Mouse (Mus musculus) forebrain, embryonic 14.5 days (tissue): ENCODE data around the gene Cercam. TPM values are rescaled to one million over a fixed set of nuclear protein-coding genes. Genes with fewer than 3 reads are reported as not detected.

Source experiments
- ATAC-seq: fragments of 200-750 bp; cut with Nextera tagmentation; 2 replicates; pipeline ENCODE4 v1.8.0; 2017; ENCODE audit warnings: mild to moderate bottlenecking, moderate library complexity
- DNase-seq: peaks from one replicate; pipeline ENCODE4 v3.0.0-alpha.2; 2015; ENCODE audit warnings: low spot score
- H3K27ac ChIP-seq: fragments of 300-500 bp; sonication (generic); 2 replicates; pipeline ENCODE4 v1.5.1; 2014; ENCODE audit warnings: low read depth, mild to moderate bottlenecking, control low read depth, low read length, moderate library complexity
- H3K27me3 ChIP-seq: fragments of 300-500 bp; sonication (generic); replicated peaks from 2 replicates; pipeline ENCODE4 v1.6.1; 2014; ENCODE audit warnings: low read length, control low read depth, mixed read lengths; ENCODE audit not compliant: control insufficient read depth, insufficient read depth
- H3K36me3 ChIP-seq: fragments of 300-500 bp; sonication (generic); 2 replicates; pipeline ENCODE4 v1.6.1; 2014; ENCODE audit warnings: low read length, control low read depth; ENCODE audit not compliant: control insufficient read depth, insufficient read depth
- H3K4me1 ChIP-seq: fragments of 300-500 bp; sonication (generic); 2 replicates; pipeline ENCODE4 v1.6.1; 2014; ENCODE audit warnings: antibody characterized with exemption, low read length, control low read depth; ENCODE audit not compliant: control insufficient read depth, insufficient read depth
- H3K4me2 ChIP-seq: fragments of 300-500 bp; sonication (generic); 2 replicates; pipeline ENCODE4 v1.6.1; 2014; ENCODE audit warnings: mild to moderate bottlenecking, control low read depth, low read length
- H3K4me3 ChIP-seq: fragments of 300-500 bp; sonication (generic); 2 replicates; pipeline ENCODE4 v1.5.1; 2014; ENCODE audit warnings: low read depth, low read length, control low read depth
- H3K9ac ChIP-seq: fragments of 300-500 bp; sonication (generic); 2 replicates; pipeline ENCODE4 v1.6.1; 2014; ENCODE audit warnings: mild to moderate bottlenecking, low read length, control low read depth, moderate library complexity
- H3K9me3 ChIP-seq: fragments of 300-500 bp; sonication (generic); replicated peaks from 2 replicates; pipeline ENCODE4 v1.6.1; 2016; ENCODE audit warnings: low read length, control low read depth, mixed read lengths; ENCODE audit not compliant: control insufficient read depth
- WGBS: fragments of 180-500 bp; shearing (Covaris S2); extraction: QIAGEN DNeasy Blood & Tissue Kit; methylation state at CpG from one replicate; pipeline ENCODE4 v1.1.7; 2014; 5-methylcytosine and 5-hydroxymethylcytosine counted together
- polyA plus RNA-seq: library from polyadenylated mRNA; unstranded; fragments of >200 nt; fragmentation: Nextera tagmentation; extraction: Ambion mirVana; gene quantifications from 2 replicates; pipeline ENCODE4 v1.2.1, GENCODE M21; 2014

Gene Cercam
- polyA plus RNA-seq, 1 experiment from 2014 or later = 3.1 TPM

- Histone ChIP-seq H3K4me3 (no peak overlapping the region), H3K4me1 (0 out of 2 replicates have a peak, but pooled peaks cover 4% of the 10 kb centered on the region), H3K27ac (no peak overlapping the region), H3K36me3 (no peaks in the 10 kb centered on the region), H3K4me2 (no peak overlapping the region), H3K27me3 (peaks cover 6% of the 10 kb centered on the region; the same call in 1 of the 2 replicates), H3K9me3 (no peaks in the 10 kb centered on the region), H3K9ac (no peak overlapping the region)
- peak; percentile 52 for DNase-seq
- ATAC-seq = no peak
- WGBS = 9% methylated on average over 5 of the region's 5 CpGs
Measured at GRCm38 (mm10) chr2:29858748-29859473, 10.1 kb upstream of the Cercam start.

GRCm38 (mm10) chr2:29865125-29865524 lies 3.8 kb upstream of the Cercam start:
- ATAC-seq = no peak
- Histone ChIP-seq H3K27me3 (0 out of 2 replicates have a peak, but pooled peaks cover 3% of the 10 kb centered on the region), H3K4me2 (no peak overlapping the region), H3K4me3 (no peak overlapping the region), H3K4me1 (peaks cover under 1% of the 10 kb centered on the region; the same call in 1 of the 2 replicates), H3K9ac (no peak overlapping the region), H3K9me3 (no peaks in the 10 kb centered on the region), H3K27ac (no peak overlapping the region), H3K36me3 (no peaks in the 10 kb centered on the region)
- DNase-seq = no peak
- WGBS = 74% methylated on average over 4 of the region's 4 CpGs

DNA sequence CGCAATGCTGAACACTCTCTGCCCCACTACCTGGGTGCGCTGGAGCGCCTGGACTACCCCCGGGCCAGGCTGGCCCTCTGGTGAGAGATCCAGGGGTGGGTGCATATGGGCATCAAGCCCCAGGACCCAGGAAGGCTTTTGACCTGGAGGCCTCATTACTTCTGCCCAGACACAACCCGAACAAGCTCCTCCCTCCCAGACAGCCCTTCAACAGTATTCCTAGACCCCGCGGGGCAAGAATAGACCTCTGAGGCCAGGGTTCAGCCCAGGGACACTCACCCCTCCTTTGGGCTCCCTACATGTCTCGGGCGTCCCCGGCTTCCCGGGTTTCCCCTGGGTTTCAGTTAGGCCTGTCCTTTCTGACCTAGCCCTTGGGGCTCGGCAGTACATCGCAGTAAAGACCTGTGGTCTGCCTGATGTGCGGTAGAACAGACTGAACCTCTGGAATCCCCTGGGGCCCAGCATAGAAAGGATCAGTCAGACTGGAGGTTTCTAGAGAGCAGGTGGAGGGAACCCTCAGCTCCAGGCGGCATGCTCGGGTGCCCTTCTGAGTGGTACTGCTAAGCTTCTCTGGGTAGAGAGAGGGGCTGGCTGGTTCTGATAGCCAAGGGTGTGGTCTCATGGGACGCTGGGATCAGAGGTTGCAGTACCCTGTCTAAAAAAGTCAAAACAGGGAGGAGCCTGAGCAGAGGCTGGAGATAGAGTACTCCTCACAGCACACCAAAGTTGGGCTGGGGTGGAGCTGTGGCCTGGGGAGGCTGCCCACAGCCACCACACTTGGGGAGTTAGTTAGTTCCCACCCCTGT lies 885 bp downstream of the Cercam start:
- DNase-seq = no peak

DNA sequence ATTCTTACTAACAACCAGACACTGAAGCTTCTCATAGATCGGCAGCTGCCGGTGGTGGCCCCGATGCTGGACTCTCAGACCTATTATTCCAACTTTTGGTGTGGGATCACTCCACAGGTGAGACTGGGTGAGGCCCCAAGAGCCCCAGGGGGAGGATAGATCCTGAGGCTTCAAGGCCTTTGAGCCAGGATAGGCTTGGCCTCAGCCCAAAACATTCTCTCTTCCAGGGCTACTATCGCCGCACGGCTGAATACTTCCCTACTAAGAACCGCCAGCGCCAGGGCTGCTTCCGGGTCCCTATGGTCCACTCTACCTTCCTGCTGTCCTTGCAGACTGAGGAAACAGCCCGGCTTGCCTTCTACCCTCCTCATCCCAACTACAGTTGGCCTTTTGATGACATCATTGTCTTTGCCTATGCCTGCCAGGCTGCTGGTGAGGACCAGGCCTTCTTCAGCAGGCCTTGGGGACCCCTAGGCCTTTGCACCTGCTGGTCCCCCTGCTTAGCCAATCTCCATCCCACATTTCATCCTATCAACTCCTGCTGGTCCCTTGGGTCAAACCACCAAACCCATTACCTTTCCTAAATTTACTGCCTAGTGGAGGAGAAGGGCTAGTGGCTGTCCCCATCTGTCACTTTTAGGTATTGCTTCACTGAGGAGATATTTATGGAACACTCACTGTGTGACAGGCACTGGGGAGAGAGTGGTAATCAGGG lies 3.8 kb downstream of the Cercam start:
- no peaks in the 10 kb centered on the region for H3K36me3 ChIP-seq
- WGBS = 91% methylated on average over 10 of the region's 10 CpGs
- H3K9me3 ChIP-seq = no peaks in the 10 kb centered on the region
- H3K4me1 ChIP-seq = peaks cover 3% of the 10 kb centered on the region; the same call in 1 of the 2 replicates
- H3K4me2 ChIP-seq = no peak overlapping the region
- H3K27me3 ChIP-seq = no peaks in the 10 kb centered on the region
- H3K9ac ChIP-seq = no peak overlapping the region
- ATAC-seq (no peak), DNase-seq (no peak)
- no peak overlapping the region for H3K27ac ChIP-seq
- H3K4me3 ChIP-seq = no peak overlapping the region

More for the DNA sequence above, 885 bp downstream of the Cercam start:
- H3K27ac ChIP-seq = 0 out of 2 replicates have a peak overlapping the region, but pooled peaks have one; percentile 57
- peaks cover 3% of the 10 kb centered on the region; the same call in 1 of the 2 replicates for H3K4me1 ChIP-seq
- no peak for ATAC-seq
- no peaks in the 10 kb centered on the region for H3K36me3 ChIP-seq
- H3K4me2 ChIP-seq = peak overlapping the region; percentile 81
- WGBS = 2% methylated on average over 17 of the region's 17 CpGs
- H3K27me3 ChIP-seq = 0 out of 2 replicates have a peak, but pooled peaks cover 3% of the 10 kb centered on the region
- no peaks in the 10 kb centered on the region for H3K9me3 ChIP-seq
- peak overlapping the region; percentile 65 for H3K9ac ChIP-seq
- peak overlapping the region; percentile 39 for H3K4me3 ChIP-seq

GRCm38 (mm10) chr2:29873801-29874200 lies 4.8 kb downstream of the Cercam start:
- peaks cover 3% of the 10 kb centered on the region; the same call in 1 of the 2 replicates for H3K4me1 ChIP-seq
- no peaks in the 10 kb centered on the region for H3K36me3 ChIP-seq
- no peak overlapping the region for H3K27ac ChIP-seq
- WGBS = 88% methylated on average over 4 of the region's 4 CpGs
- DNase-seq = no peak
- no peaks in the 10 kb centered on the region for H3K27me3 ChIP-seq
- H3K4me3 ChIP-seq = no peak overlapping the region
- no peak for ATAC-seq
- no peak overlapping the region for H3K4me2 ChIP-seq
- no peak overlapping the region for H3K9ac ChIP-seq
- H3K9me3 ChIP-seq = no peaks in the 10 kb centered on the region

DNA sequence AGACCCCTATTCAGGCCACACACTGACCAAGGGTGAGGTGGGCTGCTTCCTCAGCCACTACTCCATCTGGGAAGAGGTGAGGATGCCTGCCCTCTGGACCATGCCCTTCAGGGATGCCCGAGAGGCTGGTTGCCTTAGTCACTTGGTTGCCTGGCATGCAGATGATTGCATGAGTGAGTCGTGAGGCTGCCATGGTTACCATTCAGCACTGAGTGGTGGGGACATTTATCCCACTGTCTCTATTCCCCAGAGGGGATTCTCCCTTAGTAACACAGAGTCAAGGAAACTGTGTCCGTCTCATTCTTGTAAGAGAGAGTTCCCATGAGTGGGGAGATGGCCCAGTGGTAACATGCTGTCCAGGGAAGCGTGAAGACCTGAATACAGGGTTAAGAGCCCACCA lies 9.1 kb downstream of the Cercam start:
- ATAC-seq (no peak), DNase-seq (no peak)
- no peaks in the 10 kb centered on the region for H3K4me1 ChIP-seq
- no peak overlapping the region for H3K4me2 ChIP-seq
- H3K4me3 ChIP-seq = no peak overlapping the region
- 67% methylated on average over 4 of the region's 4 CpGs for WGBS
- H3K9me3 ChIP-seq = no peaks in the 10 kb centered on the region
- H3K27me3 ChIP-seq = no peaks in the 10 kb centered on the region
- H3K9ac ChIP-seq = no peak overlapping the region
- H3K36me3 ChIP-seq = no peaks in the 10 kb centered on the region
- no peak overlapping the region for H3K27ac ChIP-seq

GRCm38 (mm10) chr2:29879191-29879590 lies 10.2 kb downstream of the Cercam start:
- no peaks in the 10 kb centered on the region for H3K9me3 ChIP-seq
- WGBS = 77% methylated on average over 8 of the region's 8 CpGs
- no peaks in the 10 kb centered on the region for H3K36me3 ChIP-seq
- H3K27ac ChIP-seq = no peak overlapping the region
- ATAC-seq (no peak), DNase-seq (no peak)
- H3K4me1 ChIP-seq = no peaks in the 10 kb centered on the region
- H3K4me2 ChIP-seq = no peak overlapping the region
- no peaks in the 10 kb centered on the region for H3K27me3 ChIP-seq
- no peak overlapping the region for H3K4me3 ChIP-seq
- no peak overlapping the region for H3K9ac ChIP-seq

- H3K27me3 ChIP-seq = no peaks in the 10 kb centered on the region
- H3K36me3 ChIP-seq = no peaks in the 10 kb centered on the region
- ATAC-seq (no peak), DNase-seq (no peak)
- no peak overlapping the region for H3K4me3 ChIP-seq
- no peaks in the 10 kb centered on the region for H3K9me3 ChIP-seq
- no peaks in the 10 kb centered on the region for H3K4me1 ChIP-seq
- no peak overlapping the region for H3K27ac ChIP-seq
- 83% methylated on average over 17 of the region's 17 CpGs for WGBS
- no peak overlapping the region for H3K4me2 ChIP-seq
- no peak overlapping the region for H3K9ac ChIP-seq
Measured at GRCm38 (mm10) chr2:29879964-29880830, 11.2 kb downstream of the Cercam start.
